12 mouse cellular contexts compared by ENCODE assay signal in the genomic region with DNA sequence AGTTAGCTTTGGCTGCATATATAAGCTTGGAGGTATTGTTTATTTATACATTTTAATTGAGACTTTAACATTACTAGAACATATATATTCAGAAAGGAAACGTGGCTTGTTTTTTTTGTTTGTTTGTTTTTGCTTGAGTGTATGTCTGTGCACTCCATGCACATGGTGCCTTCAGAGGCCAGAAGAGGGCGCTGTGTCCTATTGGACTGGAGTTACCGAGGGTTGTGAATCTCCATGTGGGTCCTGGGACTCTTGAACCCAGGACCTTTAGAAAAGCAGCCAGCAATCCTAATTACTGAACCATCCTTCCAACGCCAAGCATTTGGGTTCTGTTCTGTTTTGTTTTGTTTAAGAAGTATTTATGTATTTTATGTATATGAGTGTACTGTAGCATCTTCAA. TPM values are rescaled to one million over a fixed set of nuclear protein-coding genes. Genes with fewer than 3 reads are reported as not detected.
DNase-seq lines count a peak whose midpoint lies in the region; ATAC-seq and TF ChIP-seq lines count a peak whose summit lies in the region.
"Had no signal": no experiment of that assay in that cellular context is flagged by ENCODE, and none has a peak within 500 bp of the region (broad histone marks: within the 10 kb centered on the region; RNA-seq: fewer than 3 reads in every experiment).

No protein-coding gene starts in this region.

- TF ChIP-seq EP300 in lung, postnatal 0 days (IDR thresholded peaks at IDR 0.05), result no peak

- no peaks in the 10 kb centered on the region for H3K9me3 ChIP-seq in lung, postnatal 0 days (ENCODE audit: low read length)
- H3K9me3 ChIP-seq: forebrain, embryonic 12.5 days; heart, embryonic 15.5 days had no signal

- no peak for TF ChIP-seq POLR2A in small intestine, adult 2 months (IDR thresholded peaks at IDR 0.05; ENCODE audit: low read depth, low read length)

- no peak overlapping the region for H3K4me3 ChIP-seq in lung, postnatal 0 days (ENCODE audit: low read depth, low read length)
- H3K4me3 ChIP-seq in small intestine, adult 2 months (ENCODE audit: low read depth, low read length), result no peak overlapping the region
- H3K4me3 ChIP-seq: forebrain, embryonic 12.5 days; heart, embryonic 15.5 days had no signal

- 79% methylated on average over 4 of the region's 4 CpGs for WGBS in lung, postnatal 0 days
- WGBS in small intestine, adult 2 months, result 88% methylated on average over 4 of the region's 4 CpGs

- DNase-seq in embryo, embryonic 11 days, result peak; percentile 18
- no peak for DNase-seq in embryo, embryonic 9.5 days (ENCODE audit: extremely low spot score)
- no peak for DNase-seq in lung, postnatal 0 days (ENCODE audit: low spot score)
- DNase-seq in lung, postnatal 4 days, result no peak
- peak; percentile 66 for DNase-seq in ZHBTc4 (ENCODE audit: low read depth, low spot score)
- DNase-seq in layer of hippocampus, adult 8-10 months (ENCODE audit: low spot score in 2 of 2), result no peak
- DNase-seq in layer of hippocampus, postnatal 10 days (ENCODE audit: low spot score in 2 of 2), result no peak
- DNase-seq: kidney, adult 11 months had no signal

- no peaks in the 10 kb centered on the region for H3K4me1 ChIP-seq in lung, postnatal 0 days (ENCODE audit: insufficient read depth, low read depth, low read length)
- no peaks in the 10 kb centered on the region for H3K4me1 ChIP-seq in small intestine, adult 2 months (ENCODE audit: control insufficient read depth, insufficient read depth, insufficient read length, low read length)
- H3K4me1 ChIP-seq: forebrain, embryonic 12.5 days; heart, embryonic 15.5 days had no signal

- no peak overlapping the region for H3K27ac ChIP-seq in lung, postnatal 0 days (ENCODE audit: low read length)
- H3K27ac ChIP-seq in small intestine, adult 2 months (ENCODE audit: insufficient read depth, low read depth, low read length), result no peak overlapping the region
- H3K27ac ChIP-seq: forebrain, embryonic 12.5 days; heart, embryonic 15.5 days had no signal

- H3K27me3 ChIP-seq in lung, postnatal 0 days (replicated peaks; ENCODE audit: insufficient read depth, low read length), result no peaks in the 10 kb centered on the region
- no peaks in the 10 kb centered on the region for H3K27me3 ChIP-seq in small intestine, adult 2 months (ENCODE audit: control insufficient read depth, insufficient read depth, low read length)
- H3K27me3 ChIP-seq: CH12.LX; forebrain, embryonic 12.5 days; heart, embryonic 15.5 days had no signal

- no peaks in the 10 kb centered on the region for H3K36me3 ChIP-seq in lung, postnatal 0 days (ENCODE audit: insufficient read depth, low read length)
- peaks cover 11% of the 10 kb centered on the region; the same call in 1 of the 2 replicates for H3K36me3 ChIP-seq in small intestine, adult 2 months (ENCODE audit: control insufficient read depth, insufficient read depth, low read length)

- H3K9ac ChIP-seq in lung, postnatal 0 days (replicated peaks; ENCODE audit: low read depth), result no peak overlapping the region
- H3K9ac ChIP-seq: forebrain, embryonic 12.5 days; heart, embryonic 15.5 days had no signal

- peak; percentile 31; the same call in 1 of the 2 replicates for TF ChIP-seq CTCF in lung, postnatal 0 days (IDR thresholded peaks at IDR 0.05)
- TF ChIP-seq CTCF in small intestine, adult 2 months (IDR thresholded peaks at IDR 0.05; ENCODE audit: extremely low read depth, insufficient read length, insufficient replicate concordance, low read depth, low read length), result peak; percentile 27; the same call in 1 of the 2 replicates

- ATAC-seq in lung, postnatal 0 days, result no peak

- H3K4me2 ChIP-seq in lung, postnatal 0 days (replicated peaks; ENCODE audit: low read depth, low read length), result no peak overlapping the region
- H3K4me2 ChIP-seq: forebrain, embryonic 12.5 days; heart, embryonic 15.5 days had no signal

RNA-seq across cellular contexts. Expression of gene Mthfd1l, which starts 22.4 kb away (rescaled TPM):
- 3.0 and 3.7 TPM in 2 replicates for polyA plus RNA-seq in lung, postnatal 0 days (2015; fragmentation: Nextera tagmentation; extraction: Ambion mirVana)
- 0.81 and 1.3 TPM in 2 replicates for polyA plus RNA-seq in small intestine, adult 2 months (2012; rRNA removed)
- total RNA-seq in layer of hippocampus, adult 8-10 months (2022), result 10 to 100 TPM in 3 of 4 experiments, 1 to 10 TPM in 1; 9.2 to 13.8 (median 11.7) TPM
- 10 to 100 TPM; 13.4 to 14.4 TPM for total RNA-seq in layer of hippocampus, postnatal 10 days (2021)

Comparison
In these comparisons a context has a peak if more than half of its experiments do, and no peak if none do; other contexts are left out.
1. DNase-seq: peak in embryo, embryonic 11 days (single experiment) and ZHBTc4 (single experiment); none in embryo, embryonic 9.5 days (single experiment), lung, postnatal 0 days (single experiment), lung, postnatal 4 days (0 of 2), layer of hippocampus, adult 8-10 months (0 of 2) and layer of hippocampus, postnatal 10 days (0 of 2).